Mouse (Mus musculus) kidney, embryonic 15.5 days (tissue): ENCODE data around the gene Abca8a. TPM values are rescaled to one million over a fixed set of nuclear protein-coding genes. Genes with fewer than 3 reads are reported as not detected.

Experiments used
- ATAC-seq: fragments of 200-750 bp; cut with Nextera tagmentation; replicated peaks from 2 replicates; pipeline ENCODE4 v1.8.0; 2017; ENCODE audit warnings: moderate TSS enrichment; ENCODE audit not compliant: low FRiP score
- H3K27ac ChIP-seq: fragments of 300-500 bp; sonication (generic); 2 replicates; pipeline ENCODE4 v1.5.1; 2015; ENCODE audit warnings: mild to moderate bottlenecking, inconsistent platforms
- H3K27me3 ChIP-seq: fragments of 300-500 bp; sonication (generic); 2 replicates; pipeline ENCODE4 v1.6.1; 2015; ENCODE audit warnings: inconsistent platforms
- H3K36me3 ChIP-seq: fragments of 300-500 bp; sonication (generic); 2 replicates; pipeline ENCODE4 v1.6.1; 2015; ENCODE audit warnings: inconsistent platforms
- H3K4me1 ChIP-seq: fragments of 300-500 bp; sonication (generic); 2 replicates; pipeline ENCODE4 v1.6.1; 2015; ENCODE audit warnings: inconsistent platforms
- H3K4me2 ChIP-seq: fragments of 300-500 bp; sonication (generic); 2 replicates; pipeline ENCODE4 v1.6.1; 2015; ENCODE audit warnings: moderate library complexity, mild to moderate bottlenecking, inconsistent platforms
- H3K4me3 ChIP-seq: fragments of 300-500 bp; sonication (generic); replicated peaks from 2 replicates; pipeline ENCODE4 v1.5.1; 2015; ENCODE audit warnings: mild to moderate bottlenecking, inconsistent platforms
- H3K9ac ChIP-seq: fragments of 300-500 bp; sonication (generic); 2 replicates; pipeline ENCODE4 v1.6.1; 2015; ENCODE audit warnings: mild to moderate bottlenecking, inconsistent platforms
- H3K9me3 ChIP-seq: fragments of 300-500 bp; sonication (generic); replicated peaks from 2 replicates; pipeline ENCODE4 v1.6.1; 2016; ENCODE audit warnings: inconsistent platforms
- WGBS: fragments of 180-500 bp; shearing (Covaris S2); methylation state at CpG from one replicate; pipeline ENCODE4 v1.1.7; 2015; ENCODE audit warnings: mixed read lengths; 5-methylcytosine and 5-hydroxymethylcytosine counted together
- polyA plus RNA-seq: library from polyadenylated mRNA; unstranded; fragments of >200 nt; fragmentation: Nextera tagmentation; extraction: Ambion mirVana; gene quantifications from 2 replicates; pipeline ENCODE4 v1.2.1, GENCODE M21; 2015

Gene Abca8a
- 0.30 and 0.85 TPM in 2 replicates for polyA plus RNA-seq

DNA sequence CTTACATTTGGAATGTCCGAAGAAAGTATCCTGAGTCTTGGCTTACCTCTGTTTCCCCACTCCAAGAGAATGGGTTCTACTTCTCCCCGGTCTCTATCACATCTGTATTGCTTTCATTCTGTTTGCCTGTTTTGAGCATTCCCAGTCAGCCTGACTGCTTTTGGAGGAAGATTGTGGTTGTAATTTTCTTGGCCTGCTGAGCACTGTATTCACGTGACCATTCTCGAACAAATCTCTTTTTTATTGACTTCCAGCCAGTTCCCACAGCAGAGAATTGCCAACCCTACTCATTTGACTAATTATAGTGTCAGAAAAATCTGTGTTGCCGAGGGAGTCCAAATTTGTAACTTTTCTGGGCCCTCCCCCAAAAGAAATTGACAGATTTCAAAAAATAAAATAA, at the start of gene Abca8a:
TSS of gene Abca8a (minus strand) at position 121 of the 400 bp plus-strand sequence.
- Histone ChIP-seq H3K36me3 (no peaks in the 10 kb centered on the region), H3K27me3 (no peaks in the 10 kb centered on the region), H3K27ac (no peak within 1 kb of the TSS), H3K4me1 (no peaks in the 10 kb centered on the region), H3K4me2 (no peak within 1 kb of the TSS), H3K9me3 (no peaks in the 10 kb centered on the region), H3K9ac (no peak within 1 kb of the TSS), H3K4me3 (no peak within 1 kb of the TSS)
- ATAC-seq, result no peak
- whole genome bisulfite sequencing, result 75% methylated on average over 5 of the region's 5 CpGs

- ATAC-seq, result no peak
- Histone ChIP-seq H3K9me3 (no peaks in the 10 kb centered on the region), H3K9ac (no peak overlapping the region), H3K4me1 (no peaks in the 10 kb centered on the region), H3K27me3 (no peaks in the 10 kb centered on the region), H3K27ac (no peak overlapping the region), H3K36me3 (no peaks in the 10 kb centered on the region), H3K4me3 (no peak overlapping the region), H3K4me2 (no peak overlapping the region)
- WGBS, result 79% methylated on average over 11 of the region's 11 CpGs
Observed at GRCm38 (mm10) chr11:110145421-110145820, 49.6 kb upstream of the Abca8a start.

DNA sequence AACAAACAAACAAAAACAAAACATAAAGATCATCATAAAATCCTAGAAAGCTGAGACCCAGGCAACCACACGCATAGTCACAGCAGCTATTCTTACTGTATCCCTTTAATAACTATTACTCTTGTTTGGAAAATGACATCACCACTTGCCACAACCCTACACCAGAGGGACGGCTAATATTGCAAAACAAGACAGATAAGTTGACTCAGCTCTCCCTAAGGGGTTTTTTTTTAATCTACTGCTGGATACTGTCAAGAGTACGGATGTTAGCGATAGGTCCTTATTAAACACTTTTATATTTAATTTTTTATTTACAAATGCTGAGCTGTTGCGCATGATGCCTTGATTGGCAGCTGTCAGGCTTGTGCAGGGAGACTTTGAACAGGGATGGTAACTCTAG, 35.0 kb upstream of the Abca8a start:
- Histone ChIP-seq H3K4me3 (no peak overlapping the region), H3K4me1 (no peaks in the 10 kb centered on the region), H3K9ac (no peak overlapping the region), H3K27me3 (no peaks in the 10 kb centered on the region), H3K4me2 (no peak overlapping the region), H3K36me3 (no peaks in the 10 kb centered on the region), H3K27ac (no peak overlapping the region), H3K9me3 (no peaks in the 10 kb centered on the region)
- WGBS, result 77% methylated on average over 5 of the region's 5 CpGs
- no peak for ATAC-seq

DNA sequence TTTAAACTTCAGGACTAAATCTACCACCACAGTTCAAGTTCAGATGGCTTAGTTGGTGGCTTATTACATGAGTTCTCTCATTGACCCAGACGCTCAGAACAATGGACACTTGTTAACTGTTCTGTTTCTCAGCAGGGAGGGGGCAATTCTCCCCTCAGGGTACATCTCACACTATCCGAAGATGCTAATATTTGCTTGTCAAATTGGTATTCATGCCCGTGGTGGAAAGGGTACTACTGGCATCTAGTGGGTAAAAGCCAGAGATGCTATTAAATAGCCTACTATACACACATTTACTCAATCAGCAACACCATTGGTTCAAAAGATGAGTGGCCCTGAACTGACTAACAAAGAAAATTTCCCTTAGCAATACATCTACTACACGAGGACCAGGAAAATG, 15.4 kb upstream of the Abca8a start:
- no peaks in the 10 kb centered on the region for H3K4me1 ChIP-seq
- H3K9ac ChIP-seq, result no peak overlapping the region
- H3K27ac ChIP-seq, result no peak overlapping the region
- H3K36me3 ChIP-seq, result no peaks in the 10 kb centered on the region
- no peaks in the 10 kb centered on the region for H3K9me3 ChIP-seq
- no peak overlapping the region for H3K4me2 ChIP-seq
- no peaks in the 10 kb centered on the region for H3K27me3 ChIP-seq
- ATAC-seq, result no peak
- no peak overlapping the region for H3K4me3 ChIP-seq
- 74% methylated on average over 4 of the region's 4 CpGs for WGBS

DNA sequence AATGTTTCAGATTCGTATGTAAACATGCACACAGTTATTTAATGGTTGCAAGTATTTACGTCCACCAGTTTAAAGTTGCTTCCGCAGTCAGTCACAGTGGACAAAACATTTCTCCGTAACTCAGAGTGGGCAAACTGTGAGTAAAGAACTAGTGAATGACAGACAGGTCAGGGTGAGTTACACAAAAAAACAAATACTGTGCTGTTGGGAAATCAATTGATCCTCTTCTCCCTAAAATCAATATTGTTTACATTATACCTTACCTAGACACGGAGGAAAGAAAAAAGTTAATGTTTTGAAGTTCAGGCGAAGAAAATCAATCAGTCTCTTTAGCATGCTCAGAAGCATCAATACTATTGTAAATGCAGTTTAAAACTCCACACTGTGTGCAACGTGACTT, 5.7 kb upstream of the Abca8a start:
- WGBS, result 84% methylated on average over 7 of the region's 7 CpGs
- ATAC-seq, result no peak
- no peaks in the 10 kb centered on the region for H3K9me3 ChIP-seq
- no peak overlapping the region for H3K9ac ChIP-seq
- no peak overlapping the region for H3K4me2 ChIP-seq
- no peaks in the 10 kb centered on the region for H3K36me3 ChIP-seq
- no peak overlapping the region for H3K27ac ChIP-seq
- H3K27me3 ChIP-seq, result no peaks in the 10 kb centered on the region
- no peak overlapping the region for H3K4me3 ChIP-seq
- no peaks in the 10 kb centered on the region for H3K4me1 ChIP-seq

- no peaks in the 10 kb centered on the region for H3K36me3 ChIP-seq
- WGBS, result 76% methylated on average over 4 of the region's 4 CpGs
- H3K9ac ChIP-seq, result no peak overlapping the region
- ATAC-seq, result no peak
- no peaks in the 10 kb centered on the region for H3K4me1 ChIP-seq
- H3K4me3 ChIP-seq, result no peak overlapping the region
- no peaks in the 10 kb centered on the region for H3K27me3 ChIP-seq
- no peaks in the 10 kb centered on the region for H3K9me3 ChIP-seq
- no peak overlapping the region for H3K27ac ChIP-seq
- H3K4me2 ChIP-seq, result no peak overlapping the region
Observed at GRCm38 (mm10) chr11:110098901-110099300, 3.1 kb upstream of the Abca8a start.

DNA sequence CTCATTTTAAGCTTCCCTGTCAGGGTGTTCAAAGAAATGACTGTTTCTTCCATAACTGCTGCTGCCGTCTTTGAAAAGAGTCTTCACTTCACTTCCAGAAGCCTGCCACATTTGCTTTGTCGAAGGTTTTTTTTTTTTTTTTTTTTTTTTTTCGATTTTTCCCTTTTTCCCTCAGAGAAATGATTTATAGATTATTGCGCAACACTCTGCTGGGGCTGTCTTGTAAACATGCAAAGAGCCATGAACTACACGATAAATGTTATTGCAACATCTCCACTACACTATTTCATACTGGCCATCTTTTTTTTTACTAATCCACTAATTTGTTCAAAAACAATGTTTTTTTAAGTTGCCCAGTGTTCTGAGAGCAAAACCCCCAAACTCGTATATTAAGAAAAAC, 1.7 kb upstream of the Abca8a start:
- 62% methylated on average over 6 of the region's 6 CpGs for WGBS
- Histone ChIP-seq H3K4me3 (no peak overlapping the region), H3K4me2 (no peak overlapping the region), H3K4me1 (no peaks in the 10 kb centered on the region), H3K9me3 (no peaks in the 10 kb centered on the region), H3K27ac (no peak overlapping the region), H3K27me3 (no peaks in the 10 kb centered on the region), H3K36me3 (no peaks in the 10 kb centered on the region), H3K9ac (no peak overlapping the region)
- ATAC-seq, result no peak

GRCm38 (mm10) chr11:110094846-110095380, 865 bp downstream of the Abca8a start:
- no peak for ATAC-seq
- Histone ChIP-seq H3K27ac (no peak overlapping the region), H3K9ac (no peak overlapping the region), H3K4me3 (no peak overlapping the region), H3K4me1 (no peaks in the 10 kb centered on the region), H3K27me3 (no peaks in the 10 kb centered on the region), H3K4me2 (no peak overlapping the region), H3K36me3 (no peaks in the 10 kb centered on the region), H3K9me3 (no peaks in the 10 kb centered on the region)
- 73% methylated on average over 7 of the region's 7 CpGs for WGBS

- H3K27ac ChIP-seq, result no peak overlapping the region
- no peak overlapping the region for H3K9ac ChIP-seq
- H3K36me3 ChIP-seq, result no peaks in the 10 kb centered on the region
- no peak overlapping the region for H3K4me3 ChIP-seq
- H3K9me3 ChIP-seq, result no peaks in the 10 kb centered on the region
- WGBS, result 81% methylated on average over 3 of the region's 3 CpGs
- ATAC-seq, result no peak
- H3K4me1 ChIP-seq, result no peaks in the 10 kb centered on the region
- no peak overlapping the region for H3K4me2 ChIP-seq
- no peaks in the 10 kb centered on the region for H3K27me3 ChIP-seq
Observed at GRCm38 (mm10) chr11:110094236-110094635, 1.5 kb downstream of the Abca8a start.

GRCm38 (mm10) chr11:110091328-110091727, 4.5 kb downstream of the Abca8a start:
- no peak overlapping the region for H3K4me3 ChIP-seq
- H3K4me1 ChIP-seq, result no peaks in the 10 kb centered on the region
- H3K4me2 ChIP-seq, result no peak overlapping the region
- no peaks in the 10 kb centered on the region for H3K27me3 ChIP-seq
- no peaks in the 10 kb centered on the region for H3K36me3 ChIP-seq
- H3K9me3 ChIP-seq, result no peaks in the 10 kb centered on the region
- H3K9ac ChIP-seq, result no peak overlapping the region
- no peak for ATAC-seq
- H3K27ac ChIP-seq, result no peak overlapping the region
- 72% methylated on average over 2 of the region's 2 CpGs for WGBS

- WGBS, result 77% methylated on average over 3 of the region's 3 CpGs
- H3K27me3 ChIP-seq, result no peaks in the 10 kb centered on the region
- H3K4me3 ChIP-seq, result no peak overlapping the region
- no peak overlapping the region for H3K4me2 ChIP-seq
- no peaks in the 10 kb centered on the region for H3K4me1 ChIP-seq
- H3K27ac ChIP-seq, result no peak overlapping the region
- H3K36me3 ChIP-seq, result no peaks in the 10 kb centered on the region
- no peak overlapping the region for H3K9ac ChIP-seq
- ATAC-seq, result no peak
- no peaks in the 10 kb centered on the region for H3K9me3 ChIP-seq
Observed at GRCm38 (mm10) chr11:110072158-110072557, 23.6 kb downstream of the Abca8a start.

DNA sequence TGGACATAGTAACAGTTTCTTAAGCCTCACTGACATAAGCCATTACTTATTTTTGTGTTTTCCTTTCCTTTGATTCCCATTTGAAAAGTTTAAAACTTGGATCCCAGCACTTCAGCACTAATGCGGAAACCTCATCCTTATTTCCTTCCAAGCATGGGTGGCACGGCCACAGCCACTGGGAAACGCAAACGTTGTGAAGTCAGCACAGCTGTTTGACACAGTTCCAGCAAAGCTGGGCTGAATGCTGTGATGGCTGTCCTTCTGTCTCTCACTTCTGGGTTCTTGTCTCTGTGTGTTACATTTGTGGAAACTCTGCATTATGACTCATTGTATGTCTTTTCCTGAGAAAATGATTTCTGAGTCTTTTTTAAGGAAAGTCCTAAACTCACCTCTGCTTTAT, 34.7 kb downstream of the Abca8a start:
- H3K9me3 ChIP-seq, result no peaks in the 10 kb centered on the region
- no peaks in the 10 kb centered on the region for H3K27me3 ChIP-seq
- H3K4me2 ChIP-seq, result no peak overlapping the region
- no peaks in the 10 kb centered on the region for H3K36me3 ChIP-seq
- H3K4me3 ChIP-seq, result no peak overlapping the region
- H3K4me1 ChIP-seq, result no peaks in the 10 kb centered on the region
- no peak overlapping the region for H3K27ac ChIP-seq
- no peak overlapping the region for H3K9ac ChIP-seq
- 57% methylated on average over 4 of the region's 4 CpGs for WGBS
- ATAC-seq, result no peak

- Histone ChIP-seq H3K4me1 (no peaks in the 10 kb centered on the region), H3K9ac (no peak overlapping the region), H3K27ac (no peak overlapping the region), H3K36me3 (no peaks in the 10 kb centered on the region), H3K9me3 (no peaks in the 10 kb centered on the region), H3K4me3 (no peak overlapping the region), H3K4me2 (no peak overlapping the region), H3K27me3 (no peaks in the 10 kb centered on the region)
- ATAC-seq, result no peak
- WGBS, result 66% methylated on average over 2 of the region's 2 CpGs
Observed at GRCm38 (mm10) chr11:110060127-110060526, 35.7 kb downstream of the Abca8a start.
